Mouse (Mus musculus): ENCODE measurements around the gene Lctl. TPM values are rescaled to one million over a fixed set of nuclear protein-coding genes. Genes with fewer than 3 reads are reported as not detected.
"Not testable (repeated sequence)": the region's sequence is repeated elsewhere in the genome, so short reads cannot be mapped to it uniquely, and the experiment has no call there.

The Lctl gene
- polyA plus RNA-seq, 1 experiment, result not detected

GRCm38 (mm10) chr9:64126121-64126520 is 9.2 kb downstream of the Lctl start:
- H3K27me3 ChIP-seq (ENCODE audit: control insufficient read depth), result no peaks in the 10 kb centered on the region; the same call in 1 of the 2 replicates
- peaks cover under 1% of the 10 kb centered on the region; the same call in 1 of the 2 replicates for H3K4me1 ChIP-seq (ENCODE audit: control insufficient read depth)
- H3K4me3 ChIP-seq (replicated peaks), result no peak overlapping the region
- TF ChIP-seq GATA1 (IDR thresholded peaks at IDR 0.05; ENCODE audit: low read length) (no peak), TAL1 (IDR thresholded peaks at IDR 0.05; ENCODE audit: low read length) (no peak)
- no peaks in the 10 kb centered on the region for H3K36me3 ChIP-seq (ENCODE audit: control insufficient read depth)
- H3K9me3 ChIP-seq (ENCODE audit: control insufficient read depth, low read length), result no peaks in the 10 kb centered on the region; the same call in 1 of the 2 replicates

GRCm38 (mm10) chr9:64131623-64132022 is 14.7 kb downstream of the Lctl start:
- Histone ChIP-seq H3K9me3 (ENCODE audit: control insufficient read depth, low read length) (no peaks in the 10 kb centered on the region; the same call in 1 of the 2 replicates), H3K27me3 (ENCODE audit: control insufficient read depth) (no peaks in the 10 kb centered on the region), H3K4me1 (ENCODE audit: control insufficient read depth) (no peaks in the 10 kb centered on the region), H3K4me3 (replicated peaks) (no peak overlapping the region), H3K36me3 (ENCODE audit: control insufficient read depth) (peaks cover 15% of the 10 kb centered on the region)
- TF ChIP-seq TAL1 (IDR thresholded peaks at IDR 0.05; ENCODE audit: low read length) (no peak), GATA1 (IDR thresholded peaks at IDR 0.05; ENCODE audit: low read length) (no peak)

GRCm38 (mm10) chr9:64138896-64139295 is 21.9 kb downstream of the Lctl start:
- not testable (repeated sequence) for H3K4me1 ChIP-seq (ENCODE audit: control insufficient read depth); H3K27me3 ChIP-seq (ENCODE audit: control insufficient read depth)
- H3K36me3 ChIP-seq (ENCODE audit: control insufficient read depth), result peaks cover 82% of the 10 kb centered on the region

GRCm38 (mm10) chr9:64139879-64140278 is 22.9 kb downstream of the Lctl start:
- no peak for TF ChIP-seq GATA1 (IDR thresholded peaks at IDR 0.05; ENCODE audit: low read length)
- no peak for TF ChIP-seq TAL1 (IDR thresholded peaks at IDR 0.05; ENCODE audit: low read length)
- no peak overlapping the region for H3K4me3 ChIP-seq (replicated peaks)
- H3K27me3 ChIP-seq (ENCODE audit: control insufficient read depth), result no peaks in the 10 kb centered on the region
- no peaks in the 10 kb centered on the region for H3K9me3 ChIP-seq (ENCODE audit: control insufficient read depth, low read length)
- H3K36me3 ChIP-seq (ENCODE audit: control insufficient read depth), result peaks cover 90% of the 10 kb centered on the region
- H3K4me1 ChIP-seq (ENCODE audit: control insufficient read depth), result no peaks in the 10 kb centered on the region

More at GRCm38 (mm10) chr9:64138896-64139295, 21.9 kb downstream of the Lctl start:
- not testable (repeated sequence) for H3K4me3 ChIP-seq (replicated peaks); H3K9me3 ChIP-seq (ENCODE audit: control insufficient read depth, low read length)

- peaks cover 11% of the 10 kb centered on the region for H3K4me1 ChIP-seq (ENCODE audit: control insufficient read depth)
- H3K4me3 ChIP-seq (replicated peaks), result no peak overlapping the region
- H3K36me3 ChIP-seq (ENCODE audit: control insufficient read depth), result peaks cover 92% of the 10 kb centered on the region
- TF ChIP-seq TAL1 (IDR thresholded peaks at IDR 0.05; ENCODE audit: low read length) (no peak), GATA1 (IDR thresholded peaks at IDR 0.05; ENCODE audit: low read length) (no peak)
- no peaks in the 10 kb centered on the region for H3K9me3 ChIP-seq (ENCODE audit: control insufficient read depth, low read length)
- no peaks in the 10 kb centered on the region for H3K27me3 ChIP-seq (ENCODE audit: control insufficient read depth)
Observed at GRCm38 (mm10) chr9:64156641-64157040, 39.7 kb downstream of the Lctl start.

GRCm38 (mm10) chr9:64160471-64160870 is 43.5 kb downstream of the Lctl start:
- H3K4me1 ChIP-seq (ENCODE audit: control insufficient read depth), result peaks cover 11% of the 10 kb centered on the region
- H3K36me3 ChIP-seq (ENCODE audit: control insufficient read depth), result peaks cover 95% of the 10 kb centered on the region
- no peak for TF ChIP-seq GATA1 (IDR thresholded peaks at IDR 0.05; ENCODE audit: low read length)
- TF ChIP-seq TAL1 (IDR thresholded peaks at IDR 0.05; ENCODE audit: low read length), result no peak
- H3K4me3 ChIP-seq (replicated peaks), result no peak overlapping the region
- H3K27me3 ChIP-seq (ENCODE audit: control insufficient read depth), result no peaks in the 10 kb centered on the region
- H3K9me3 ChIP-seq (ENCODE audit: control insufficient read depth, low read length), result no peaks in the 10 kb centered on the region

- not testable (repeated sequence) for H3K4me3 ChIP-seq (replicated peaks); H3K27me3 ChIP-seq (ENCODE audit: control insufficient read depth); H3K9me3 ChIP-seq (ENCODE audit: control insufficient read depth, low read length)
- H3K4me1 ChIP-seq (ENCODE audit: control insufficient read depth), result peaks cover 26% of the 10 kb centered on the region
- peaks cover 62% of the 10 kb centered on the region for H3K36me3 ChIP-seq (ENCODE audit: control insufficient read depth)
Observed at GRCm38 (mm10) chr9:64169967-64170366, 53.0 kb downstream of the Lctl start.

- no peaks in the 10 kb centered on the region for H3K27me3 ChIP-seq (ENCODE audit: control insufficient read depth)
- peak overlapping the region; percentile 68 for H3K4me3 ChIP-seq (replicated peaks)
- peaks cover 43% of the 10 kb centered on the region for H3K4me1 ChIP-seq (ENCODE audit: control insufficient read depth)
- peaks cover 62% of the 10 kb centered on the region for H3K36me3 ChIP-seq (ENCODE audit: control insufficient read depth)
- TF ChIP-seq GATA1 (IDR thresholded peaks at IDR 0.05; ENCODE audit: low read length) (no peak), TAL1 (IDR thresholded peaks at IDR 0.05; ENCODE audit: low read length) (no peak)
- H3K9me3 ChIP-seq (ENCODE audit: control insufficient read depth, low read length), result no peaks in the 10 kb centered on the region
Observed at GRCm38 (mm10) chr9:64172145-64172815, 55.3 kb downstream of the Lctl start.

GRCm38 (mm10) chr9:64172816-64173665 is 56.1 kb downstream of the Lctl start, which contains the start of the genes Zwilch and Rpl4:
Gene Zwilch (minus strand): TSS chr9:64173104.
Gene Rpl4 (plus strand): TSS chr9:64173375.
- H3K4me1 ChIP-seq (ENCODE audit: control insufficient read depth), result peaks cover 43% of the 10 kb centered on the region
- H3K36me3 ChIP-seq (ENCODE audit: control insufficient read depth), result peaks cover 62% of the 10 kb centered on the region
- TF ChIP-seq TAL1 (IDR thresholded peaks at IDR 0.05; ENCODE audit: low read length) (no peak), GATA1 (IDR thresholded peaks at IDR 0.05; ENCODE audit: low read length) (peak; percentile 60)
- H3K9me3 ChIP-seq (ENCODE audit: control insufficient read depth, low read length), result no peaks in the 10 kb centered on the region
- H3K27me3 ChIP-seq (ENCODE audit: control insufficient read depth), result no peaks in the 10 kb centered on the region
- peak within 1 kb of the TSS; percentile 68 for H3K4me3 ChIP-seq (replicated peaks)

All from erythroblast, embryonic 14.5 days (primary cell).